Mouse (Mus musculus): ENCODE results near the gene Ybx2. TPM values are rescaled to one million over a fixed set of nuclear protein-coding genes. Genes with fewer than 3 reads are reported as not detected.
A peak's percentile ranks its signal among the peaks of the same experiment; 100 is the strongest.
"Not testable (repeated sequence)": the region's sequence is repeated elsewhere in the genome, so short reads cannot be mapped to it uniquely, and the experiment has no call there.

The Ybx2 gene
- polyA plus RNA-seq, 1 experiment from 2014 or later: 2.4 TPM

- peaks cover 94% of the 10 kb centered on the region for H3K36me3 ChIP-seq
- H3K9me3 ChIP-seq (replicated peaks): no peaks in the 10 kb centered on the region
- H3K27ac ChIP-seq (replicated peaks): no peak overlapping the region
- no peak for DNase-seq (ENCODE audit: low spot score)
- H3K27me3 ChIP-seq (ENCODE audit: low read depth, poor library complexity, severe bottlenecking): no peaks in the 10 kb centered on the region
- H3K4me1 ChIP-seq: peaks cover 11% of the 10 kb centered on the region
- no peak overlapping the region for H3K4me3 ChIP-seq
- WGBS: 92% methylated on average over 5 of the region's 5 CpGs
Observed at GRCm38 (mm10) chr11:69909174-69909573, 26.4 kb upstream of the Ybx2 start.

- no peak overlapping the region for H3K27ac ChIP-seq (replicated peaks)
- no peaks in the 10 kb centered on the region for H3K27me3 ChIP-seq (ENCODE audit: low read depth, poor library complexity, severe bottlenecking)
- H3K9me3 ChIP-seq (replicated peaks): no peaks in the 10 kb centered on the region
- H3K4me1 ChIP-seq: peaks cover 21% of the 10 kb centered on the region
- DNase-seq (ENCODE audit: low spot score): no peak
- peaks cover 90% of the 10 kb centered on the region for H3K36me3 ChIP-seq
- 93% methylated on average over 8 of the region's 8 CpGs for WGBS
- peak overlapping the region; percentile 1; the same call in 1 of the 2 replicates for H3K4me3 ChIP-seq
Observed at GRCm38 (mm10) chr11:69910177-69910576, 25.4 kb upstream of the Ybx2 start.

GRCm38 (mm10) chr11:69910781-69911560 lies 24.6 kb upstream of the Ybx2 start:
- 93% methylated on average over 17 of the region's 17 CpGs for WGBS
- Histone ChIP-seq H3K36me3 (peaks cover 90% of the 10 kb centered on the region), H3K27me3 (ENCODE audit: low read depth, poor library complexity, severe bottlenecking) (no peaks in the 10 kb centered on the region), H3K4me1 (peaks cover 29% of the 10 kb centered on the region), H3K4me3 (0 out of 2 replicates have a peak overlapping the region, but pooled peaks have one; percentile 1), H3K9me3 (replicated peaks) (no peaks in the 10 kb centered on the region), H3K27ac (replicated peaks) (no peak overlapping the region)
- DNase-seq (ENCODE audit: low spot score): no peak

- peaks cover 90% of the 10 kb centered on the region for H3K36me3 ChIP-seq
- peaks cover 37% of the 10 kb centered on the region for H3K4me1 ChIP-seq
- WGBS: 94% methylated on average over 6 of the region's 6 CpGs
- no peaks in the 10 kb centered on the region for H3K9me3 ChIP-seq (replicated peaks)
- H3K27me3 ChIP-seq (ENCODE audit: low read depth, poor library complexity, severe bottlenecking): no peaks in the 10 kb centered on the region
- no peak overlapping the region for H3K27ac ChIP-seq (replicated peaks)
- DNase-seq (ENCODE audit: low spot score): no peak
- no peak overlapping the region for H3K4me3 ChIP-seq
Observed at GRCm38 (mm10) chr11:69911701-69912100, 23.9 kb upstream of the Ybx2 start.

- H3K27ac ChIP-seq (replicated peaks): peak overlapping the region; percentile 96
- peaks cover 90% of the 10 kb centered on the region for H3K36me3 ChIP-seq
- DNase-seq (ENCODE audit: low spot score): no peak
- H3K4me1 ChIP-seq: peaks cover 46% of the 10 kb centered on the region
- H3K9me3 ChIP-seq (replicated peaks): no peaks in the 10 kb centered on the region
- 81% methylated on average over 15 of the region's 15 CpGs for whole genome bisulfite sequencing
- H3K27me3 ChIP-seq (ENCODE audit: low read depth, poor library complexity, severe bottlenecking): no peaks in the 10 kb centered on the region
- H3K4me3 ChIP-seq: peak overlapping the region; percentile 97
Observed at GRCm38 (mm10) chr11:69912716-69913530, 22.7 kb upstream of the Ybx2 start.

GRCm38 (mm10) chr11:69913554-69914371 lies 21.8 kb upstream of the Ybx2 start, which contains the start of gene Gps2:
Gene Gps2 (plus strand): TSS chr11:69913888.
- H3K27ac ChIP-seq (replicated peaks): peak within 1 kb of the TSS; percentile 96
- H3K4me3 ChIP-seq: peak within 1 kb of the TSS; percentile 97
- peaks cover 90% of the 10 kb centered on the region for H3K36me3 ChIP-seq
- H3K4me1 ChIP-seq: peaks cover 53% of the 10 kb centered on the region
- DNase-seq (ENCODE audit: low spot score): peak; percentile 97
- WGBS: 2% methylated on average over 61 of the region's 61 CpGs
- H3K27me3 ChIP-seq (ENCODE audit: low read depth, poor library complexity, severe bottlenecking): no peaks in the 10 kb centered on the region
- H3K9me3 ChIP-seq (replicated peaks): no peaks in the 10 kb centered on the region

GRCm38 (mm10) chr11:69914372-69914764 lies 21.2 kb upstream of the Ybx2 start:
- no peaks in the 10 kb centered on the region for H3K27me3 ChIP-seq (ENCODE audit: low read depth, poor library complexity, severe bottlenecking)
- no peaks in the 10 kb centered on the region for H3K9me3 ChIP-seq (replicated peaks)
- DNase-seq (ENCODE audit: low spot score): no peak
- H3K36me3 ChIP-seq: peaks cover 90% of the 10 kb centered on the region
- peaks cover 59% of the 10 kb centered on the region for H3K4me1 ChIP-seq
- peak overlapping the region; percentile 97 for H3K4me3 ChIP-seq
- H3K27ac ChIP-seq (replicated peaks): peak overlapping the region; percentile 96
- 4% methylated on average over 17 of the region's 17 CpGs for WGBS

- DNase-seq (ENCODE audit: low spot score): no peak
- Histone ChIP-seq H3K4me1 (peaks cover 65% of the 10 kb centered on the region), H3K36me3 (peaks cover 88% of the 10 kb centered on the region), H3K4me3 (peak overlapping the region; percentile 97), H3K27ac (replicated peaks) (0 out of 2 replicates have a peak overlapping the region, but pooled peaks have one; percentile 96), H3K27me3 (ENCODE audit: low read depth, poor library complexity, severe bottlenecking) (no peaks in the 10 kb centered on the region), H3K9me3 (replicated peaks) (no peaks in the 10 kb centered on the region)
- whole genome bisulfite sequencing: 45% methylated on average over 9 of the region's 9 CpGs
Observed at GRCm38 (mm10) chr11:69914917-69915430, 20.6 kb upstream of the Ybx2 start.

- 76% methylated on average over 5 of the region's 5 CpGs for WGBS
- Histone ChIP-seq H3K36me3 (peaks cover 78% of the 10 kb centered on the region), H3K9me3 (replicated peaks) (no peaks in the 10 kb centered on the region), H3K4me3 (peak overlapping the region; percentile 97), H3K4me1 (peaks cover 68% of the 10 kb centered on the region), H3K27me3 (ENCODE audit: low read depth, poor library complexity, severe bottlenecking) (no peaks in the 10 kb centered on the region), H3K27ac (replicated peaks) (no peak overlapping the region)
- DNase-seq (ENCODE audit: low spot score): no peak
Observed at GRCm38 (mm10) chr11:69915667-69916627, 19.6 kb upstream of the Ybx2 start.

- not testable (repeated sequence) for DNase-seq (ENCODE audit: low spot score)
- peaks cover 70% of the 10 kb centered on the region for H3K36me3 ChIP-seq
Observed at GRCm38 (mm10) chr11:69916652-69917378, 18.8 kb upstream of the Ybx2 start.

More at GRCm38 (mm10) chr11:69916652-69917378, 18.8 kb upstream of the Ybx2 start:
- peaks cover 68% of the 10 kb centered on the region for H3K4me1 ChIP-seq
- WGBS: 75% methylated on average over 7 of the region's 7 CpGs
- not testable (repeated sequence) for H3K27me3 ChIP-seq (ENCODE audit: low read depth, poor library complexity, severe bottlenecking); H3K9me3 ChIP-seq (replicated peaks); H3K27ac ChIP-seq (replicated peaks)
- peak overlapping the region; percentile 97; the same call in 1 of the 2 replicates for H3K4me3 ChIP-seq
